Mouse (Mus musculus) fat pad, adult 2 months (tissue): ENCODE results near the gene Rmdn3.

Experiments
- DNase-seq: peaks from one replicate; pipeline ENCODE4 v3.0.0-alpha.2; 2011; ENCODE audit warnings: low read depth, low spot score; ENCODE audit errors: extremely low read depth

Gene Rmdn3

DNA sequence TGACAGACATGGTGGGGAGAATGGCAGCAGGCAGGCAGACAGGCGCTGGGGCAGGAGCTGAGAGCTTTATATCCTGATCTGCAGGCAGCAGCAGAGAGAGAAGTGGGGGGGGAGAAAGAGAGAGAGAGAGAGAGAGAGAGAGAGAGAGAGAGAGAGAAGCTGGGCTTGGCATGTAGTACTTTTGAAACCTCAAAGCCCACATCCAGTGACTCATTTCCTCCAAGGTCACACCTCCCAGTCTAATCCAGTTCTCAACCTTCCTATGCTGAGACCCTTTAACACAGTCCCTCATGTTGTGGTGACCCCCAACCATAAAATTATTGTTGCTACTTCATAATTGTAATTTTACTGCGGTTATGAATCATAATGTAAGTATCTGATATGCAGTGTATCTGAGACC lies 13.4 kb upstream of the Rmdn3 start:
- DNase-seq: no peak

- DNase-seq: no peak
Measured at GRCm38 (mm10) chr2:119167866-119168256, 11.0 kb upstream of the Rmdn3 start.

GRCm38 (mm10) chr2:119166901-119167865 lies 10.3 kb upstream of the Rmdn3 start, which contains the start of gene Gchfr:
Gene Gchfr, plus strand, starts transcription at chr2:119167773.
- no peak for DNase-seq

- DNase-seq: no peak
Measured at GRCm38 (mm10) chr2:119165401-119165800, 8.6 kb upstream of the Rmdn3 start.

DNA sequence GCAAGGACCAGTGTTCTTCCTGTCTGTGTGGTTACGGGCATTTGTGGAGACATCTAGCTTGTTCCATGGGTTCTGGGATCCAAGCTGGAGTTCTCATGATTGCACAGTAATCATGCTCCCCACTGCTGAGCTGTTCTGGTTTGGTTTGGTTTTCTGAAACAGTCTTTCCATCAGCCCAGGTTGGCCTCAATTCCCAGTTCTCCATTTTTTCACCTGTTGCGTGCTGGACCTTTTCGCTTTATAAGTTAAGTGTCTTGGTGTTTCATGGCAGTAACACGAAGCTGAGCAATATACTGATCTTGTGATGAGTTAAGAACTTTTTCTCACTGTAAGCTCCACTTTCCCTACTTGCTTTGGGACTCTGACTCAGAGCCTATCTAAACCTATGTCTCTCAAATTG lies 7.2 kb upstream of the Rmdn3 start:
- no peak for DNase-seq

- no peak for DNase-seq
Measured at GRCm38 (mm10) chr2:119163135-119163534, 6.3 kb upstream of the Rmdn3 start.

GRCm38 (mm10) chr2:119161247-119161646 lies 4.4 kb upstream of the Rmdn3 start:
- no peak for DNase-seq

GRCm38 (mm10) chr2:119157836-119158235 lies 1.0 kb upstream of the Rmdn3 start:
- DNase-seq: no peak

DNA sequence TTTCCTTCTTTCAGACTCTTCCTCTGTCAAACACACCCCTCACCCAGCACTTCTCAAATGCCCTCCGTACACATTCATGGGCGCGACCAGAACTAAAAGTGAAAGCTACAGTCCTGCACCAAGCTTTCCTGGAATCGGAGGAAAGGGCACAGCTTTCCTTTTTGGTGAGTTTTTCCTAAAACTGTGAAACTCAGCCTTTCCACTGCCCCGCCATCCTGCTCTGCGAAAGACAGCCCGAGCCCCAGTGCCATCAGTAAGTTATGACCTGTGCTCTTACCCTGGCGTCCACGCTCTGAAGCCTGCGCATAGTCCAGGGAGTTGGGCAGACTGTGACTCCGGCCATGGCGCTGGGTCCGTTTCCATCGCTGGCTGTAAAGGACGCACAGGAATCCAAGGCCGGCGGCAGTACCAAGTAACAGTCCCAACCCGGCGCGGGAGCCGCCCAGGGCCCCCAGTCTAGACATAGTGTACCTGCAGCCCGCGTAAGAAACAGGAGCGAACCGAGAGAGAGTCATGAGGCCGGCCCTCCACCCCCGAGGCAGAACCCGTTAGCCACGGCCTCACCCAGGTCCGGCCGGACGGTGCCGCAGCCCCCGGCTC lies 653 bp downstream of the Rmdn3 start:
- no peak for DNase-seq

DNA sequence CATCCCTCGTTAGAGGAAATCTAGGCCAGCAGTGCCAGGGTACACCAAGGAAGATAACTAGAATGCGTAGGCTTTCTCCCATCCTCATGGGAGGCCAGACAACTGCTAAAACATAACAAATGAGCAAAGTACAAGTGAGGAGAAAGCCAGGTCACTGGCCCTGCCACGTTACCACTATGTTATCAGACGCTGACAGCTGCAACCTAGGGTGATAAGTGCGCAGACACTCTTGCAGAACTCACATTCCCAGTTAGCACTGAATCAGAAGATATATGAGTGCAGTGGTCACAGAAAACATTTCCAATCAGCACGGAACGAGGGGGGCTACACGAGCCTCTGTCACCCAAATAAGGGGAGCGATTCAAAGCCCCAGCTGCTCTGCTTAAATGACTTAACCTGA lies 1.4 kb downstream of the Rmdn3 start:
- DNase-seq: no peak

- no peak for DNase-seq
Measured at GRCm38 (mm10) chr2:119154683-119155082, 2.2 kb downstream of the Rmdn3 start.

- no peak for DNase-seq
Measured at GRCm38 (mm10) chr2:119152255-119152654, 4.6 kb downstream of the Rmdn3 start.

DNA sequence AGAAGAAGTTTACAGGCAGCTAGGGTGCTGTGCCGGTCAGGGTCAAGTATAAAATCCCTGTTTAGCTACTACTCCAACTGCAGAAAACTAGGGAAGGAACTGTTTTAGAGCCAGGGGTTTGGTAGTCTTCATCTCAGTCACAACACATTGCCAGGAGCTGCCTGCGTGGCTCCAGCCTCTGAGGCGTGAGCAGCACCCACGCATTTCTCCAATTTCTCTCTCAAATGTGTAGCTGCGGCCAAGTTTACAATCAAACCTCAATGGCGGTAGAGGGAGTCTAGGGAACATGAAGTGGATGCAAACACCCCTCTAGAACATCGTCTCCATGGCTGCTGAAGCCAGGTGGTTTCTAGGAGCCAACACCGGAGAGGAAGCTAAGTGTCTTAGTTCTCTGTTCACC lies 9.1 kb downstream of the Rmdn3 start:
- no peak for DNase-seq

DNA sequence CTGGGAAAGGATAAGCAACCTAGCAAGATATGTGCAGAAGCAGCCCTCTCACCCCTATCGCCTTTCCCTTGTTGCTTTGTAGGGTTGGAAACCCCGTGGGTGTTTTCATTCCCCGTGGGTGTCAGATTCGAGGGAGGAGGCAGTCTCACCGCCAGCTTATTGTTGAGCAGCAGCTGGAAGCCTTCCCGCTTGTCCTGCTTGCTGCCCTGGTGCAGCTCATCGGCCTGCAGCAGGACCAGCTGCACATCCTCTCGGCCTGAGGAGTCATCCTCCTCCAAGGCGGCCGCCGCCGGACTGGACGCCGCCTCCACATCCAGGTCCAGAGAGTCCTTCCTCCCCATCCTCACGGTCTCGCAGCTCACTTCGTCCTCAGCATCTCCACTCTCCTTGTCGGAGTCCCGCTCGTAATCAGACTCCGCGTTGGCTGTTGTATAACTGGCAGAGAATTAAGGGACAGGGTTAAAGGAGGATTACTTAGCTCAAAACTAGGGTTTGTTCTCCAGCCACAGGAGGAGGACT lies 9.6 kb downstream of the Rmdn3 start:
- DNase-seq: no peak

DNA sequence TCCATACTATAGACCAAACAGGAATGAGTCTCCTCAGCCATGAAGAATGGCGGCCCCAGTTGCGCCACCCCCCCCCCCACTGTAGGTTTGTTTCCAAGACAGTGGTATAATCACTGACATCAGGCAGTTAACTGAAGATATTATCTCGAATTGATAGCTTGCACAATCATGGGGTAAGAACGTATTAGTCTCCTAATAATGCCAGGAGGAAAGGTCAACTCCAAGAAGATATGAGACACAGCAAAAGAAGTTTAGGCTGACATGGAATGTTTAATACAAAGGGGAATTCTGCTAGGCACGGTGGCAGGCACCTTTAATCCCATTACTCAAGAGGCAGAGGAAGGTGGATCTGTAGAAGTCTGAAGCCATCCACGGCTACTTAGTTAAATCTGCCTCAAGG lies 10.4 kb downstream of the Rmdn3 start:
- peak; percentile 63 for DNase-seq

GRCm38 (mm10) chr2:119145199-119145598 lies 11.6 kb downstream of the Rmdn3 start:
- DNase-seq: peak; percentile 92

DNA sequence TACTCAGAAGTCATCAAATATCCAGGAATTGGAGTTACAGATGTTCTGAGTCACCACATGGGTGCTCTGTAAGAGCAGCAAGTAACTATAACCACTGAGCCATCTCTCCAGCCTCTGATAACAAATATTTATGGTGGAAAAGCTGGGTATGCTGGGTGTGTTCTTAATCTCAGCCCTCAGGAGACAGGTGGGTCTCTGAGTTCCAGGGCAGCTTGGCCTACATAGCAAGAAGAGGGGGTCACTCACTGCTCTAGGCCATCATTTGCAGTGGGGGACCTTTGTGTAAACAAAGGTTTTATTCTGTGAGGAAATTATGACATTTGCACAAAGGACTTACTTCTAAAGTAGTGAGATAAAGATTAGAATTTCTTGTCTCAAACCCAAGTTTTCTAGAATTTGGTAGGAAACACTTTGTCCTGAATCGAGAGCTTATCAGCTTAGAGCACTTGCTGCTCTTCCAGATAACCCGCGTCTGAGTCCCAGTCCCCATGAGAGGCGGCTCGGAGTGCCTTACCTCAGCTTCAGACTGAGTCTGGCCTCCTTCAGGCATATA lies 20.4 kb downstream of the Rmdn3 start:
- DNase-seq: no peak

DNA sequence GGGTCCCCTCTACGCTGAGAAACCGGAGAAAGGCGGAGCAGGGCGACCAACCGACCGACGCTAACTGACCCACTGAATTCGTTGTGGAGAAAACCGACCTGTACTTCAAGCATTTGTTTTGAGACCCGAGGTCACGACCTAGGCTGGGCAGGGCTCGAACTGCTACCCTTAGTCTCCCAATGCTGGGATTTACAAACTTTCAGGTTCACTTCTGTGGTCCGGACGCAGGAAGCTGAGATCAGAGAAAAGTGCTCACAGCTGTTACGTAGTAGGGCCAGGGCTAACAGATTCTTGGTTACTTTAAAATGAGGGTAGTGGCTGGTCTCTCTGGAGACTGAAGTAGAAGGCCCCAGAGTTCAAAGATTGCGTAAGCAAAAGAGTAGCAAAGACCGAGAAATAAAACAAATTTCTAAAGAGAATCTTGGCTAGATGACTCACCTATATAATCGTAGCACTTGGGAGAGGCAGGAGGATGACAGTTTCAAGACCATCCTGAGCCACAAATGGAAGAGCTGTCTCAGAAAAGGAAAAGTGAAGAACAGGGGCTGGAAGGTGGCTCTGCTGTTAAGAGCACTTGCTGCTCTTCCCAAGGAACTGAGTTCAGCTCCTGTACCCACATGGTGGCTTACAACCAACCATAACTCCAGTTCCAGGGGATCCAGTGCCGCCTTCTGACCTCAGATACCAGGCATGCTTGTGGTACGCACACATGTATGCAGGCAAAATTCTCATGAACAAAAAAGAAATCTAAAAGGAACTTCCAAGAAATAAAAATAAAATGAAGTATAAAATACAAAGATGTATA lies 43.5 kb downstream of the Rmdn3 start:
- no peak for DNase-seq

DNA sequence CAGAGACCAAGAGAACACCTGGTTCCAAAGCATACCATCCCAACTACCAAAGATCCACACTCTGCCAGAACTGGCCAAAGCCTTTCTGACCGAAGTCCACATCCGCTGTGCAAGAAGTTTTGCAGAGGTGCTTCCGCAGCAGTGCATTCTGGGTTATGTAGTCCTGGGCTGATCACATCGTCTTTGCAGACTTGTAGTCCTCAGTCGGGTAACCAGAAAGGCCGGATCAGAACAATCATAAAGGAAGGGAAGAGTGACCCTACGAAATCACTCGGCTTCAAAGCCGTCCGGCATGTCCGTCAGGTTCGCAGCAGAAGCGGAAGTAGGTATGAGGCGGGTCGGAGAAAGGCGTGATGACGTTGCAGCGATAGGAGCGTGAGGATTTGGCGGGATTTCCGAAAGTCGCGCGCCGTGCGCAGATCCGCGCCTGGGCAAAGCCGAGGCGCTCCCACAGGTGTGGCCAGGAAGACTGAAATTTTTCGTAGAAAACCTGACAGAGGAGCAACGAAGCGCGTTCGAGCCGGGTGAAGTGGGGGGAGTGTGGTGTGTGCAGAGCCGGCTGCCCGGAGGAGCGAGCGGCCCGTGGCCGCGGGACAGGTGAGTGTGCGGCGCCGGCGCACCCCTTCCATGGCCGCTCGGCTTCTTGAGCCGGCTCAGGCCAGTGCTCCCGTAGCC lies 44.3 kb downstream of the Rmdn3 start, which contains the start of gene Rad51:
Rad51 (plus strand) TSS at position 356 of the 675 bp plus-strand sequence.
- DNase-seq: peak; percentile 47

DNA sequence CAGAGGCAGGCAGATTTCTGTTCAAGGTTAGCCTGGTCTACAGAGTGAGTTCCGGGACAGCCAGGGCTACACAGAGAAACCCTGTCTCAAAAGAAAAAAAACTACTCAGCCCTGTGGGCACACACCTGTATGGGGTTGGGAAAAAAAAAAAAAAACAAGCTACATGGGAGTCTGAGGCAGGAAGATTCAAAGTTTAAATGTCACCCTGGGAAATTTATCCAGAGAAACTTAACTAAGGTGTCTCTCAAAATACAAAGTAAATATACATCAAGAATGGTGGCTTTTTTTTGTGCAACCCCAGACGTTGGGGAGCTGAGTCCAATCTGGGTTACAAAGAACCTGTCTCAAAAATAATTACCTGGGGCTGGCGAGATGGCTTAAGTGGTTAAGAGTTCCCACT lies 45.8 kb downstream of the Rmdn3 start:
- DNase-seq: no peak
